Mouse (Mus musculus): ENCODE measurements around the gene Brd4. TPM values are rescaled to one million over a fixed set of nuclear protein-coding genes. Genes with fewer than 3 reads are reported as not detected.

The Brd4 gene
- polyA plus RNA-seq, 2 experiments from 2014 or later = 60.5 to 81.2 TPM

GRCm38 (mm10) chr17:32165803-32166595, 118.5 kb downstream of the Brd4 start:
- peak; percentile 23 for ATAC-seq

GRCm38 (mm10) chr17:32165266-32165802, 119.2 kb downstream of the Brd4 start:
- ATAC-seq = no peak

- ATAC-seq = no peak
Measured at GRCm38 (mm10) chr17:32164780-32165179, 119.7 kb downstream of the Brd4 start.

GRCm38 (mm10) chr17:32163910-32164650, 120.4 kb downstream of the Brd4 start:
- no peak for ATAC-seq

DNA sequence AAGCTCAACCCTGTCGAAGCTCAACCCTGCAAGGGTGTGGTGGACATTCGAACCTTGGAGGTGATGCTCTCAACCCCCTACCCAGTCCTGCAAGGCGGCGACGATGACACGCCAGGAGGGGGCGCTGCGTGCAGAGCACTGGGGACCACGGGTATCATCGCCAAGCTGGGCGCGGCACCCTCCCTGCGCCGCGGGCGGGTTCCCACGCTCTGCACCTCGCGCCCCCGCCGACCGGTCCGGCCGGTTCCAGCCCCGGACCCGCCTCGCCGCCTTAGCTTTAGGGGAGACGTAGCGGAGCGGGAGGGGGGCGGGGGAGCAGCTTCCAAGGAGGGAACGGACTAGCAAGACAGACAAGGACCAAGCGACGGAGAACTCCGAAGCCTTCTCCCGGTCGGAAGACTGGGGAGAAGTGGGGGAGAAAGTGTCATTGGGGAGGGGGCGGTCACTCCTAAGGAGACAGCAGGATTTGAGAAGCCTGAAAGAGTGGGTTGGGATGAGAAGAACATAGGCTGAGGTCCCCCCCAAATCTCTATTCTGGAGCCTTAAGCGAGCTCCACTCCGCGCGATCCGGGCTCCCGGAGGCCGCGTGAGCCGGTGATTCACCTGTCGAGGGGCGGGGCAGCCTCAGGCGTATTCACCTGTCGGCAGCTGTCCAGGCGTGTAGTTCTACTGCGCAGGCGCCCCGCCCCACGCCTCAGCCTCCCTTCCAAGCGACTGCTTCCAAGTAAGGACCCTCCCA, 122.2 kb downstream of the Brd4 start:
- ATAC-seq = no peak

- no peak for ATAC-seq
Measured at GRCm38 (mm10) chr17:32160882-32161281, 123.6 kb downstream of the Brd4 start.

GRCm38 (mm10) chr17:32158841-32159240, 125.7 kb downstream of the Brd4 start:
- ATAC-seq = no peak

DNA sequence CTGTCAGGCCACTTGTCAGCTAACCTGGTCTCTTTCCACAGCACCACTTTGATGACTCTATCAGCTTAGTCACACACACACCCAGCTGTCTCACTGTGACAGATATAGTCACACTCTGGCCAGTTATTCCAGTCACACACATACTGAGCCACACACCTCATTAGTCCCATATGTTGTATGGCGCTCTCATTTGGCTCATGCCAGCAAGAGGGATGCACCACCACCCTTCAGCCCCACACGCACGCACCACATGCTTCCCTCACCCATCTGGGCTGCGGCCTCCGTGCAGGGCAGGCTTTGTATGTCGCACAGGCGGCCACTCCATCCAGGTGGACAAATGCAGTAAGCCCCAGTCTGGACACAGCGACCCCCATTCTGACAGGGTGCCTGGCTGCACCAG, 137.8 kb downstream of the Brd4 start:
- ATAC-seq = no peak

Other genes starting within 250 kb of the Brd4 start
- 10 to 100 TPM; 57.7 to 68.2 TPM for gene Rrp1b, start 248.6 kb downstream of the Brd4 start, polyA plus RNA-seq (2017; shearing (Covaris generic))
- gene Hsf2bp, start 248.4 kb downstream of the Brd4 start, polyA plus RNA-seq (2017; shearing (Covaris generic)) = 1 to 10 TPM; 2.7 to 2.9 TPM
- gene Notch3, start 117.9 kb downstream of the Brd4 start, polyA plus RNA-seq (2017; shearing (Covaris generic)) = under 1 TPM in 1 of 2 experiments, not detected in 1; 0.05 TPM
- gene Ephx3, start 95.2 kb downstream of the Brd4 start, polyA plus RNA-seq (2017; shearing (Covaris generic)) = under 1 TPM in 1 of 2 experiments, not detected in 1; 0.22 TPM
- gene Akap8, start 36.5 kb upstream of the Brd4 start, polyA plus RNA-seq (2017; shearing (Covaris generic)) = 100 to 1,000 TPM; 150 to 275 TPM
- gene Akap8l, start 65.9 kb upstream of the Brd4 start, polyA plus RNA-seq (2017; shearing (Covaris generic)) = 10 to 100 TPM; 58.1 to 59.3 TPM
- gene Wiz, start 104.7 kb upstream of the Brd4 start, polyA plus RNA-seq (2017; shearing (Covaris generic)) = 10 to 100 TPM; 11.0 to 14.0 TPM
- gene Rasal3, start 118.9 kb upstream of the Brd4 start, polyA plus RNA-seq (2017; shearing (Covaris generic)) = 100 to 1,000 TPM in 1 of 2 experiments, 10 to 100 TPM in 1; 91.5 to 117 TPM
- 100 to 1,000 TPM in 1 of 2 experiments, 10 to 100 TPM in 1; 86.6 to 132 TPM for gene Pglyrp2, start 139.4 kb upstream of the Brd4 start, polyA plus RNA-seq (2017; shearing (Covaris generic))
- 1 to 10 TPM in 1 of 2 experiments, under 1 TPM in 1; 0.58 to 1.2 TPM for gene Cyp4f39, start 168.0 kb upstream of the Brd4 start, polyA plus RNA-seq (2017; shearing (Covaris generic))
- 10 to 100 TPM; 11.0 to 13.1 TPM for gene Cyp4f17, start 221.3 kb upstream of the Brd4 start, polyA plus RNA-seq (2017; shearing (Covaris generic))